Mouse (Mus musculus): ENCODE measurements at regions not wholly inside any gene's neighbourhood (a gene's known extent, or its start where the extent isn't known, plus 50 kb on each side); places are given as distances from the start of the nearest gene placed in this dataset.

DNA sequence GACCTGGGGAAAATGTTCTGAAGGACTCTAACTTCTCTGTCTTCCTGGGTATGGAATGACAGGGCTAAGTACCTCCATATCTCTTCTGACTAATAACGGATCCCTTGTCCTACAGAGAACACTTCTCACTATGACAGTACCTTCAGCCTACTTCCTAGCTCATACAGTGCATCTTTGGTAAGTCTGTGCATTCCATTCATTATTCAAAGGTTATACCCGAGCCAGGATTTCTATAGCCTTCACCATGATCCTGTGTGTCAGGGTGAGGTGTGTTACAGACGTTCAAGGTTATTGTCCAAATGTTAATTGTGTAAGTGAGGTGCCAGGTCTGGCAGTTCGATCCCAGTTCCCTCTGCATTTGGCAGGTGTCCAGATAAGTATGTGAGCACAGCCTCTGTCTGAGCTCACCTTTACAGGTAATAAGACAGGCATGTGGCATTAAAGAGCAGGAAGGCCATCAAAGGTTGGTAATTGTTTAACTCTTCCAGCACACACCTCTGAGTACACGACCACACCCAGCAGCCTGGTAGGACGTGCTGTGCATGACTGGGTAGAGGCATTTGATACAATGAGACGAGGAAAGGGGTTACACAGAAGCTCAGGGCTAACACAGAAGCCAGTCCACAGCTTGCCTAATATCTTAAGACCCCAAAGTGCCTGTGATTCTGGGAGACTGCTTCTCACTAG is 96.3 kb upstream of the Bmp2 start:
- DNase-seq = no peak

DNA sequence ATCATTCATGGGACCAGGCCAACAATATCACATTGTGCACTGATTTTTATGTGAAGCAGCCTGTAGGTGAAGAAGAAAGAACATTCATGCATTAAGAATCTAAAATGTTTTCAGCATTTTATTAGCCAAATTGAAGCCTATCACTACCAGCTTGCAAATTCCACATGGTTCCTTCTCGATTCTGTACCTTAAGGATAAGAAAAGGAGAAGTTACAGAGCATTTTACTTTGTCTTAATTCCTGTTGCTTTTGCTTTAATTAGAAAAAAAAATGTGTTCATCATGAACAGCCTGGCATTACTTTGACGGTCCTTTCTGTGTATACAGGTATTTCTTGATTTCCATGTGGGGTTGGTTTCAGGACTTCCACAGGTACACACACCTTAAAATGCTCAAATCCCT is 95.2 kb upstream of the Bmp2 start:
- DNase-seq = no peak

DNA sequence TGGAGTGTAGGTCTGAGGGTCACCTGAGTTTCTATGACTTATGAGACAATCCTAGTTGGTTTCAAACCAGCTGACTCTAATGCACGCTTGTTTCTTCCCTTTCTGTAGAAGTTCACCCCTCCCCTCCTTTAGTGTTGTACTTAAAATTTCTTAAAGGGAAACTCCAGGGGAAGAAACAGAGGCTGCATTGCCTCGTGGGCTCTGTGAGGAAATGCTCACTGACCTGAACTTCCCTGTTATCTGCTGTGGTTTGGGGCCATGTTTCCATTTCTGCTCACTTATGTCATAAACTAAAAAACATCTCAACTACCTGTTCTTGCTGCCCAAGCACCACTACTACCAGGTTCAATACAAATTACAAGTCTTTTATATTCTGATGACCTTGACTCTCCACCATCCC is 93.2 kb upstream of the Bmp2 start:
- peak; percentile 23 for DNase-seq

DNA sequence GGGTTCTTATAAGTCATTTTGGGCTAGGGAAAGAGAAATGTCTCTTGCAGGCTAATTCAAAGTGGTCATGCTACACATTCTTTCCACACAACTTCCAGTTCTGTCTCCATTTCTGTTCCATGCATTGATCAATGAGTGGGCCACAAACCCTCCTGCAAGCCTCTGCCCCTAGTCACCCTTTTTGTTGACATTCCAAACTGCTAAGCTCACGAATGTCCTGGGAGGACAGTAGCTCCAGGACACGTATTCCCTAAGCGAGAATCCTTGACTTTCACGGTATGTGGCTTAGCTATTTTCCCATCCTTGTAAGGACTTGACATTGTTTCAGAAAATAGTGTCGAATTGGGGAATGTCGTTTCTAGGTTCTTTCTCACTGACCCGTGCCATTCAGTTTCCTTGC is 91.1 kb upstream of the Bmp2 start:
- DNase-seq = no peak

DNA sequence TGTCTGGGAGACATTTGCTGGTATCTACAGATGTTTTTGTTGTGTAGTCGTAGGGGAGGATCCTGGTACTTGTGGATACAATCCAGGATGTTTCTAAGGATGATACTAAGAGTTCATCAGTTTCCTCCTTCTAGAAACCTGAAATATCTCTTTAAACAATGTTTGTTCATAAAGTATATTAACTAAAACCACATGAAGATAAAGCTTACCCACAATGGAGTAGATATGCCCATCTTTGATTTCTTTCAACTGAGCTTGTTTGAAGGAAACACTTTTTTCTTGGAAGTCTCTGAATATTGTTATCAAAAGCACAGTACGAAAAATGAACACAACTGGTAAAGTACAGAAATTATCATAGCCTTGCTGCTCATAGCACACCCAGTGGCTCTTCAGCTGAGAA is 89.6 kb upstream of the Bmp2 start:
- no peak for DNase-seq

DNA sequence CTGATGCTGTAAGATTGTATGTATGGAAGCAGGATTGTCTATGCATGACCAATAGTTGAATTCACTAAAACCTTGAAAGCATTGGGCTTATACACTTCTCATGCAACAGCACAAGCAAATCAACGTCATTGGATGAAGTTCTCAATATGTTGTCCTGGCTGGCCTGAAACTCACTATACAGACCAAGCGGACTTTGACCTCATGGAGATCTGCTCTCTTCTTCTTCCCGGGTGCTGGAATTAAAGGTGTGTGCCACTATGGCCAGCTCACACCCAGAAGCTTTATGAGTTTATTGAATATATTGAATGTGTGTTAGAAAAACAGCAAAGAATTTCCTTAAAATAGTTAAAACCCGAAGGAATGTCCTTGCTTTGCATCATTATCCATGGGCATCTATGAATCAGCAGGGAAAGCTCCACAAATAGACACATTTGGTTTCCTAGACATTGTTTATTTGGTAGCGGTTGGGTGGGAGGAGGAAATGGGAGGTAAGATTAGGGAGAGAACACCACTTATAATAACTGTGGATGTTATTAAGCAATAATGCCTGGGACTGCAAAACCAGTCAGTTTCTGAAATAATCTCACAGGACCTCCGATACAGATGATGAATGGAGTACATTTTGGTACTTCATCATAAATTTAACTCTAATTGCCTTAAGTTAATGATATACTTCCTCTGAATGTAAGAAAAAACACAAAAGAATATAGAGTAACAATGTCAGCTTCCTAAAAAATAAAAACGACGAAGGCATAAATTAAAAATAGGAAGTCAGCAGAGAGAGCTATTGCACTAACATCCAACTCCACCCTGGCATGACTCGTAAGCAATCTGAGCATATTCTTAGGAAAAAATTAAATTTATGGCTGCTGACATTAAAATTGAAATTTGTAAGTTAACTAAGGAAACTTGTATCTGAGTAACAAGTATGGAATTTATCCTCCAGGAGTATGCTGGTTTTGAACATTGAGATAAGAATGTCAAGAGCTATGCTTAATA is 84.5 kb upstream of the Bmp2 start:
- DNase-seq = no peak

DNA sequence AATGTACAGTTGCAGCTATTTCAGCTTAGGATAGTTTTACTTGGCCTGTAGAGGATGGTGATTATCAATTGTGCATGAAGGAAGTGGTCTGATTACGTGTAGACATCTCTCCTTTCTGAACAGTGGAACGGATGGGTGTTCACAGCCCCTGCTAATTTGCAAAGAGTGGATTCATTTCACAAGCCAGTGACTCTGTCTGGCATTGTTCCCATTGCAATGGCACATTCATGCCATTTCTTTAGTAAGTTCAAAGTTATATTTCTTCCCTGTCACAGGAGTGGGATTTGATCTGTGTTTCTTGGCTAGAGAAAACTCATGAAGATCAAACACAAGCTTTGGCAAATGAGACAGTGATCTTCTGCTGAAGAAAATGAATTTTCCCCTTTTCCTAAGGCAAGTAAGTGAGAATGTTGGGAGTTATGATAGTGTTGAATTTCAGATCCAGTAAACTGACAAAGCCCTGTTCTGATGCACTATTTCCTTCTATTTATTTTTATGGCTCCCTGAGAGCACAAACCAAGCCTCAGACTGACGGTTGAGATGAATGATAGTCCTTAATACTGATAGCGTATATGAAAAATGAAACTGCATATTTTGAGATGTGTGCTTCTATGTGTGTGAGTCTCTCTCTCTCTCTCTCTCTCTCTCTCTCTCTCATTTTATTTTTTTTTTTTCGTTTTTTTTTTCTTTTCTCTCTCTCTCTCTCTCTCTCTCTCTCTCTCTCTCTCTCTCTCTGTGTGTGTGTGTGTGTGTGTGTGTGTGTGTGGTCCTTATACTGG is 78.8 kb upstream of the Bmp2 start:
- no peak for DNase-seq

DNA sequence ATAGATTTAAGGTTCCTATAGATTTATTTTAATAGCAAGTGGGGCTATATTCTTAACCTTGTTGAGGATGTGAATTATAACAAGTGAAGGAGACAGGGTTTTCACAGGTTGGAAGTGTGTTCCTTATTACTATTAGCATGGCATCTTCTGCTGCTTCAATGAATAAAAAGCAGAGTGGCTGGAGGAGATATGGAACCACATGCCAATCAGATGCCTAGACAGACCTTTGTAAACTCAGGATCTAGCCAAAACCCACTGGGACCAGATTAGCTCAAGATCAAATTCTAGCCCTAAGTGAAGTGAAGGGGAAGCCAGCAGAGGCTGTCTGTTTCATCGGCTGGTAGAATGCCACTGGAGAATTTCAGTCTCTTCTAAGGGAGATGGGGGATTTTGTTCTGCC is 77.8 kb upstream of the Bmp2 start:
- no peak for DNase-seq

DNA sequence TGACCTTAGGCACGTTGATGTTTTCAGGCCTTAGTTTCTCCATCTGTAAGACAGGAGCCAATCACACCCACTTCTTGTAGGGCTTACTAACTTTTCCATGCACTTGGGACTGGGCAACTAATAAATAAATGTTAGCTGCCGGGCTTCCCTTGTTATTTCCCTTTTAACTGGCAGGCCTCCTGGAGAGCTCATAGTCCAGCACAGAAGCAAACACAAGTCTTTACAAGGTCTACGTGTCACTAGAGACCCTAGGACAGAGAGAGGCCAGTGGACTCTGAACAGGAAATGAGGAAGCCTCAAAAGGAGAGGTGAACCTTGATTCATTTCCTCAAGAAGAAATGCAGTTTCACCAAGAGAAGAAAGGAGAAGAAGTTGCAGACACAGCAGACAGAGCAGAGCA is 71.1 kb upstream of the Bmp2 start:
- DNase-seq = no peak

DNA sequence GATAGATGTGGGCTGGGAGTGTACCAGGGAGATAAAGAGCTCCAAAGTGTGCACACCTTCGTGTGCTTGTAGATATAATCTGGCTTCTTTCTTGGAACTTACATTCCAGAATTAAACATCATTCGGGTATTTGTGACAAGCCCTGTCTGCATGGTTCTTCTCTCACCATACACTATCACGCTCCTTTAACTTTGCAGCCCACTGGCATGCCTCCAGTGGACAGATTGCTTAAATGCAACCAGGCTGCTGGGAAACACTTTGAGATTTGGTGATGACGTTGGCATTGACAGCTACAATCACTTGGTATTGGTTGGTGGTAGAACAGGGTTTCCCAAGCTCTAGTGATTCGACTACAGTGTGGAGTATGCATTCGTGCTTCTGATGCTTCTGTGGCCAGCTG is 70.7 kb upstream of the Bmp2 start:
- no peak for DNase-seq

DNA sequence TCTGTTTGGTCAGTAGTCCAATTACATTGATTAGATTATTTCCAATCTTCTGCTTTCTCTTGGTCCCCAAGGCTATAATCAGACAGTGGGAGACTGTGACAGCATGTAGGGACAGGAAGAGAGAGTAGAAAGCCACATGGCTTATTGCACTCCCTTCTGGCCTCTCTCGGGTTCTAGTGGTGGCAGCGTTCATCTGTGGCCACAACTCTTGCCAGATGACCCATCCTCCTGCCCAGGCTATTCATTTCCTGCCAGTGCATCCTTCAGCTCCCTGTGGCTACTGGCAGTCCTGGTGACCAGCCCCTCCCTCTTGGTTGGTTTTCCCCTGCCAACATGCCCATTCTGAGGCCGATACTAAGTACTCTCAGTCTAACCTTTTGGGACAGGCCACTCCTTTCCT is 70.2 kb upstream of the Bmp2 start:
- DNase-seq = no peak

DNA sequence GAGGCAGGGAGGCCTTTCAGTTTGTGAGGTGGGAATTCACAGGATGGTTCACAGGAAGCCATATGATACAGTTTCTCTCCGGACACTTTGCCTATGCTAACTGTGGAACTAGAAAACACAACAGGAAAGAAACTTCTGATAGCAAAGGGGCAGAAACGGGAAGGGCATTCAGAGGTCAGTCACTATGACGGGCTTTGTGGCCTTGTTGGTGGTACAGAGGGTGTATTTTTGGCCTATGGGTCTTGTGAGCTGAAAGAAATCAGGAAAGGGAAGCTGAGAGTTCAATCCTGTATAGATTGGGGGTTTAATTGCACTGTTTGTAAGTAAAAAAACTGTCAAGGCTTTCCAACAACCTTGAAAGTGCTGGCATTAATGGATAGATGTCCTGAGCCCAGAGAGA is 56.5 kb upstream of the Bmp2 start:
- DNase-seq = peak; percentile 17

DNA sequence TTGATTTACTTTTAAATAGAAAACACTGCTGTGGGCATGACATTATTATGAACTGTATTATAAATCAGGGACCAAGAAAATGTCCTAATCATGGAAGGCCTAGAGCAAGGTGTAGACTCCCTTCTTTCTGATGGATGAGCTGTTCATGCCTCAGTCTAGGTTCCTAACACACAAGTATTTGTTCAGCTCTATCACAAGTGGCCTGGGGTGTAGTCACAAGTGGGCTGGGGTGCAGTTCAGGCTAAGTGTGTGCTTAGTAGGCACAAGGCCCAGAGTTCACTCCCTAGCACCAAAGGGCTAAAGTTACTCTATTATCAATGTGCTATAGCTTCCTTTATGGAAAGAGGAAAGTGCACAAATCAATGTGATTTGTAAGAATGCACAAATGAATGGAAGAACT is 55.6 kb upstream of the Bmp2 start:
- DNase-seq = peak; percentile 59

DNA sequence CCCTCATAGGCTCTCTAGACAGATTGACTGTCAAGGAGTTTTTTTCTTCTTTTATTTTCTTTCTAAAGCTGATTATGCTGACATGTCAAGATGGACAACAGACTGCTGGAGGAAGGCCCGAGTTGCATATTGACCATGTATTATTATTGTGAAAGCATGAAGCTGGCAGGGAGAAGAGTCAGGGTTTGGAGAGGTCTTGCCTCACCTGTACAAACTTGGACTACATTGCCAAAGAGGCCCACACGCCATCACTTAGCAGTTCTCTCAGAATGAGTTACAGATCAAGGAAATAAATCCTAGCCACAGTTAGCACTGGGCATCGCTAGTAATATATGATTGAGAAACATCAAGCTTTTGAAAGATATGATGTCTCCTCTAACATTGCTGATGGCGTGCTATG is 54.9 kb upstream of the Bmp2 start:
- peak; percentile 43 for DNase-seq

DNA sequence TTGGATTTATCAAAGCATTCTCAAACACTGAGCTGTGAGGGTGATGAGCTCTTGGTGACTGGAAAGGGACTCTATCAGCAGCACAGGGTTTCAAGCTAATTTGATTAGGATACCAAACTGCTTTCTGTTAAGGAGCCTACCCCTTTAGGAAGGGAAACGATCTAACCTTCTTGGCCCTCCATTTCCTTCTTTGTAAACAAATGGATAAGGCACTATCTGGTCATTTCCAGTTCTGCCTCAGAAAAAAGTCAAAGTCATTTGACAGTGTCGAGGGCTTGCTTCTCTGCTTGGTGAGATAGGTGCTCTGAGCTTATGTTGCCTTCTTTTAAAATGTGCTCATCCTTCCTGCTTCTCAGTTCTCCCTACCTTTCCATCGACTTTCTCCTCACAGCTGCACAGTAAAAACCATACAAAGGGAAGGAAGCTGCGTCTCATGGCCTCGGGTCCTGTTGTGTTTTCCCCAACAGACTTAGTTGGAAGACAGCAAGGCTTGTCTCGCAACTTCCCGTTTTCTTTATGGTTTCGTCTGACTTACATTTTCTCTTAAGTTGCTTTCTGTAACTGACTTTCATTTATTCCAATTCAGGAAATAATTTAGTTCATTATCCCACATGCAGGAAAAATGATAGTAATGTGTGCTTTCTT is 54.3 kb upstream of the Bmp2 start:
- DNase-seq = no peak

DNA sequence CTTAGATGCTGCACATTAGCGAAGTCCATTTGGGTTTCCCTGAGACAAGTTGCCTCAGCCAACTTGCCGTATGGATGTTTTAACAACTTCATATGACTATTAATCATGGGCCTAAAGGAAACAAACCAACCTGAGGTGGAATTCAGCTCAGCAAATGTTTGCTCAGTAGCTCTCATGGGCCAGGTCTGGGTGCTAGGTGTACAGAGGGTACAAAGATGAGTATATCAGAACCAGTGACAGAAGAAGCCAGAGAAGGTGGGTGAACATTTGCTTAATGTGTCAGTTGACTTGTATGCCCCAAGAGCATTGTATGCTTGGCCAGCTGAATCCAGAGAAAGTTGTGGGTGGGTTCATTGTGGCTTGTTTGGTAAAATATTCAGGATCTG is 53.8 kb upstream of the Bmp2 start:
- DNase-seq = no peak

DNA sequence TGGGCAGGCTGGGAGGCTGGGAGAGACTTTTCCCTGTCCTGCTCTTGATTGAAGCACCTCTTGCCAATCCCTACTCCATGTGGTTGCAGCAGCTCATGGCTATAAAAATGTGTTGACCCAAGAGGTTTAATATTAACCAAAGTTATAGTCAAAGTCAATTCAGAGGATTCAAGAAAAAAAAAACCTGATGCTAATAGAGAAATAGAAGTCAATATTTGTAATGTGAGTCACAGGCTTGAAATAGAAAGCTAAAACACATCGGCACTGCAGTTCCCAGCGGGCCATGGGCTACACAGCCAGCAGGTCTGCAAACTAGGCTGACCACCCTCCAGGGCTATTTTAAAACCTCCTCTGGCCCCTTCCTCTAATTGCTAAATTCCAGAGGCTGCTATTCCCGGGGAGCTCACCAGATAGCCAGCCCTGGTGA is 53.2 kb upstream of the Bmp2 start:
- DNase-seq = peak; percentile 62

DNA sequence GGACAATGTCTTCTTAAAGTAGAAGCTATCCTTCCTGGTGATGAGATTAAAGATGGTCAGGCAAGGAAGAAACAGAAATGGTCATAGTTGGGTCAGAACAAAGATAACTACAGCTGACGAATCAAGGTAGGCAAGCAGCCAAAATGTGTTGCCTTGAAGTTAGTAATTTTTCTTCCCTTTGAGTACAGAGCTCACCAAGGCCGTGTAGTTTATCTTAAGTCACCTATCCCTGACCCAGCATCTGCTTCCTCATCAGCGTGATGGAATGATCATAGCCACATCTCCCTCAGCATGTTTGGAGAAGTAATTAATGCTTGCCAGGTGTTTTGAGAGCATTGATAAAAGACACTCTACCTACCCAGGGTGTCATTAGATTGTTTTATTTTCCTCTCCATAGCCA is 52.1 kb upstream of the Bmp2 start:
- no peak for DNase-seq

All from lung, postnatal 36 days (tissue).